Mouse (Mus musculus) forebrain, embryonic 14.5 days (tissue): Measurements from ENCODE around the gene Mfsd6. TPM values are rescaled to one million over a fixed set of nuclear protein-coding genes. Genes with fewer than 3 reads are reported as not detected.

Source experiments
- ATAC-seq: fragments of 200-750 bp; cut with Nextera tagmentation; 2 replicates; pipeline ENCODE4 v1.8.0; 2017; ENCODE audit warnings: mild to moderate bottlenecking, moderate library complexity
- DNase-seq: peaks from one replicate; pipeline ENCODE4 v3.0.0-alpha.2; 2015; ENCODE audit warnings: low spot score
- H3K27ac ChIP-seq: fragments of 300-500 bp; sonication (generic); 2 replicates; pipeline ENCODE4 v1.5.1; 2014; ENCODE audit warnings: low read depth, mild to moderate bottlenecking, control low read depth, low read length, moderate library complexity
- H3K27me3 ChIP-seq: fragments of 300-500 bp; sonication (generic); replicated peaks from 2 replicates; pipeline ENCODE4 v1.6.1; 2014; ENCODE audit warnings: low read length, control low read depth, mixed read lengths; ENCODE audit not compliant: control insufficient read depth, insufficient read depth
- H3K36me3 ChIP-seq: fragments of 300-500 bp; sonication (generic); 2 replicates; pipeline ENCODE4 v1.6.1; 2014; ENCODE audit warnings: low read length, control low read depth; ENCODE audit not compliant: control insufficient read depth, insufficient read depth
- H3K4me1 ChIP-seq: fragments of 300-500 bp; sonication (generic); 2 replicates; pipeline ENCODE4 v1.6.1; 2014; ENCODE audit warnings: antibody characterized with exemption, low read length, control low read depth; ENCODE audit not compliant: control insufficient read depth, insufficient read depth
- H3K4me2 ChIP-seq: fragments of 300-500 bp; sonication (generic); 2 replicates; pipeline ENCODE4 v1.6.1; 2014; ENCODE audit warnings: mild to moderate bottlenecking, control low read depth, low read length
- H3K4me3 ChIP-seq: fragments of 300-500 bp; sonication (generic); 2 replicates; pipeline ENCODE4 v1.5.1; 2014; ENCODE audit warnings: low read depth, low read length, control low read depth
- H3K9ac ChIP-seq: fragments of 300-500 bp; sonication (generic); 2 replicates; pipeline ENCODE4 v1.6.1; 2014; ENCODE audit warnings: mild to moderate bottlenecking, low read length, control low read depth, moderate library complexity
- H3K9me3 ChIP-seq: fragments of 300-500 bp; sonication (generic); replicated peaks from 2 replicates; pipeline ENCODE4 v1.6.1; 2016; ENCODE audit warnings: low read length, control low read depth, mixed read lengths; ENCODE audit not compliant: control insufficient read depth
- WGBS: fragments of 180-500 bp; shearing (Covaris S2); extraction: QIAGEN DNeasy Blood & Tissue Kit; methylation state at CpG from one replicate; pipeline ENCODE4 v1.1.7; 2014; 5-methylcytosine and 5-hydroxymethylcytosine counted together
- polyA plus RNA-seq: library from polyadenylated mRNA; unstranded; fragments of >200 nt; fragmentation: Nextera tagmentation; extraction: Ambion mirVana; gene quantifications from 2 replicates; pipeline ENCODE4 v1.2.1, GENCODE M21; 2014

The Mfsd6 gene
- polyA plus RNA-seq, 1 experiment from 2014 or later = 4.3 TPM

GRCm38 (mm10) chr1:52749978-52750377 lies 22.7 kb upstream of the Mfsd6 start:
- 70% methylated on average over 1 of the region's 1 CpGs for WGBS
- Histone ChIP-seq H3K4me1 (no peaks in the 10 kb centered on the region), H3K9me3 (no peaks in the 10 kb centered on the region), H3K4me2 (no peak overlapping the region), H3K9ac (no peak overlapping the region), H3K27me3 (no peaks in the 10 kb centered on the region), H3K36me3 (no peaks in the 10 kb centered on the region), H3K4me3 (no peak overlapping the region), H3K27ac (no peak overlapping the region)
- no peak for ATAC-seq
- no peak for DNase-seq

- no peak overlapping the region for H3K4me2 ChIP-seq
- no peaks in the 10 kb centered on the region for H3K4me1 ChIP-seq
- DNase-seq (peak; percentile 74), ATAC-seq (peak; percentile 63; the same call in 1 of the 2 replicates)
- no peaks in the 10 kb centered on the region for H3K27me3 ChIP-seq
- H3K36me3 ChIP-seq = no peaks in the 10 kb centered on the region
- no peaks in the 10 kb centered on the region for H3K9me3 ChIP-seq
- no peak overlapping the region for H3K4me3 ChIP-seq
- WGBS = 21% methylated on average over 3 of the region's 3 CpGs
- H3K27ac ChIP-seq = no peak overlapping the region
- H3K9ac ChIP-seq = no peak overlapping the region
Observed at GRCm38 (mm10) chr1:52748260-52748659, 21.0 kb upstream of the Mfsd6 start.

GRCm38 (mm10) chr1:52742567-52742966 lies 15.3 kb upstream of the Mfsd6 start:
- no peak for DNase-seq

GRCm38 (mm10) chr1:52734208-52734607 lies 6.9 kb upstream of the Mfsd6 start:
- Histone ChIP-seq H3K9me3 (no peaks in the 10 kb centered on the region), H3K4me2 (no peak overlapping the region), H3K27ac (no peak overlapping the region), H3K36me3 (no peaks in the 10 kb centered on the region), H3K4me1 (no peaks in the 10 kb centered on the region), H3K4me3 (no peak overlapping the region), H3K27me3 (no peaks in the 10 kb centered on the region), H3K9ac (no peak overlapping the region)
- DNase-seq = no peak
- ATAC-seq = no peak
- WGBS = 76% methylated on average over 4 of the region's 4 CpGs

More at GRCm38 (mm10) chr1:52742567-52742966, 15.3 kb upstream of the Mfsd6 start:
- no peak overlapping the region for H3K9ac ChIP-seq
- no peaks in the 10 kb centered on the region for H3K4me1 ChIP-seq
- no peak overlapping the region for H3K27ac ChIP-seq
- 86% methylated on average over 5 of the region's 5 CpGs for WGBS
- no peaks in the 10 kb centered on the region for H3K36me3 ChIP-seq
- H3K4me2 ChIP-seq = no peak overlapping the region
- no peak overlapping the region for H3K4me3 ChIP-seq
- no peaks in the 10 kb centered on the region for H3K27me3 ChIP-seq
- H3K9me3 ChIP-seq = no peaks in the 10 kb centered on the region
- no peak for ATAC-seq

- WGBS = 66% methylated on average over 1 of the region's 1 CpGs
- no peak for DNase-seq
- H3K4me1 ChIP-seq = no peaks in the 10 kb centered on the region
Observed at GRCm38 (mm10) chr1:52730258-52730657, 3.0 kb upstream of the Mfsd6 start.

GRCm38 (mm10) chr1:52728857-52729489 lies 1.7 kb upstream of the Mfsd6 start:
- H3K9ac ChIP-seq = no peak overlapping the region
- H3K27ac ChIP-seq = no peak overlapping the region
- H3K27me3 ChIP-seq = no peaks in the 10 kb centered on the region
- no peak for DNase-seq
- H3K4me2 ChIP-seq = no peak overlapping the region
- no peaks in the 10 kb centered on the region for H3K9me3 ChIP-seq
- no peaks in the 10 kb centered on the region for H3K36me3 ChIP-seq
- ATAC-seq = no peak
- H3K4me1 ChIP-seq = no peaks in the 10 kb centered on the region
- WGBS = 95% methylated on average over 5 of the region's 5 CpGs
- H3K4me3 ChIP-seq = no peak overlapping the region

More at GRCm38 (mm10) chr1:52730258-52730657, 3.0 kb upstream of the Mfsd6 start:
- no peaks in the 10 kb centered on the region for H3K36me3 ChIP-seq
- no peaks in the 10 kb centered on the region for H3K9me3 ChIP-seq
- no peak overlapping the region for H3K4me2 ChIP-seq
- H3K27ac ChIP-seq = no peak overlapping the region
- no peak for ATAC-seq
- H3K4me3 ChIP-seq = no peak overlapping the region
- H3K27me3 ChIP-seq = no peaks in the 10 kb centered on the region
- no peak overlapping the region for H3K9ac ChIP-seq

GRCm38 (mm10) chr1:52726371-52727055 lies 749 bp downstream of the Mfsd6 start:
- Histone ChIP-seq H3K27ac (peak overlapping the region; percentile 88), H3K9me3 (no peaks in the 10 kb centered on the region), H3K9ac (peak overlapping the region; percentile 93), H3K36me3 (no peaks in the 10 kb centered on the region), H3K4me2 (peak overlapping the region; percentile 79), H3K4me3 (peak overlapping the region; percentile 76), H3K27me3 (no peaks in the 10 kb centered on the region), H3K4me1 (no peaks in the 10 kb centered on the region)
- DNase-seq = peak; percentile 71
- WGBS = under 1% methylated on average over 50 of the region's 56 CpGs
- peak; percentile 81 for ATAC-seq

GRCm38 (mm10) chr1:52722586-52722985 lies 4.7 kb downstream of the Mfsd6 start:
- Histone ChIP-seq H3K27me3 (no peaks in the 10 kb centered on the region), H3K4me2 (no peak overlapping the region), H3K4me1 (no peaks in the 10 kb centered on the region), H3K9me3 (no peaks in the 10 kb centered on the region), H3K27ac (no peak overlapping the region), H3K9ac (no peak overlapping the region), H3K4me3 (no peak overlapping the region), H3K36me3 (no peaks in the 10 kb centered on the region)
- DNase-seq (no peak), ATAC-seq (no peak)
- WGBS = 59% methylated on average over 4 of the region's 4 CpGs

- peak; percentile 21 for DNase-seq
- Histone ChIP-seq H3K9me3 (no peaks in the 10 kb centered on the region), H3K27ac (no peak overlapping the region), H3K4me1 (no peaks in the 10 kb centered on the region), H3K4me3 (no peak overlapping the region), H3K36me3 (no peaks in the 10 kb centered on the region), H3K9ac (no peak overlapping the region), H3K4me2 (no peak overlapping the region), H3K27me3 (no peaks in the 10 kb centered on the region)
- ATAC-seq = no peak
- 67% methylated on average over 5 of the region's 5 CpGs for WGBS
Observed at GRCm38 (mm10) chr1:52719096-52719495, 8.2 kb downstream of the Mfsd6 start.
